Mouse (Mus musculus) forebrain, embryonic 14.5 days (tissue): ENCODE measurements around the gene Nkapd1. TPM values are rescaled to one million over a fixed set of nuclear protein-coding genes. Genes with fewer than 3 reads are reported as not detected.

ENCODE experiments used
- ATAC-seq: fragments of 200-750 bp; cut with Nextera tagmentation; 2 replicates; pipeline ENCODE4 v1.8.0; 2017; ENCODE audit warnings: mild to moderate bottlenecking, moderate library complexity
- DNase-seq: peaks from one replicate; pipeline ENCODE4 v3.0.0-alpha.2; 2015; ENCODE audit warnings: low spot score
- H3K27ac ChIP-seq: fragments of 300-500 bp; sonication (generic); 2 replicates; pipeline ENCODE4 v1.5.1; 2014; ENCODE audit warnings: low read depth, mild to moderate bottlenecking, control low read depth, low read length, moderate library complexity
- H3K27me3 ChIP-seq: fragments of 300-500 bp; sonication (generic); replicated peaks from 2 replicates; pipeline ENCODE4 v1.6.1; 2014; ENCODE audit warnings: low read length, control low read depth, mixed read lengths; ENCODE audit not compliant: control insufficient read depth, insufficient read depth
- H3K36me3 ChIP-seq: fragments of 300-500 bp; sonication (generic); 2 replicates; pipeline ENCODE4 v1.6.1; 2014; ENCODE audit warnings: low read length, control low read depth; ENCODE audit not compliant: control insufficient read depth, insufficient read depth
- H3K4me1 ChIP-seq: fragments of 300-500 bp; sonication (generic); 2 replicates; pipeline ENCODE4 v1.6.1; 2014; ENCODE audit warnings: antibody characterized with exemption, low read length, control low read depth; ENCODE audit not compliant: control insufficient read depth, insufficient read depth
- H3K4me2 ChIP-seq: fragments of 300-500 bp; sonication (generic); 2 replicates; pipeline ENCODE4 v1.6.1; 2014; ENCODE audit warnings: mild to moderate bottlenecking, control low read depth, low read length
- H3K4me3 ChIP-seq: fragments of 300-500 bp; sonication (generic); 2 replicates; pipeline ENCODE4 v1.5.1; 2014; ENCODE audit warnings: low read depth, low read length, control low read depth
- H3K9ac ChIP-seq: fragments of 300-500 bp; sonication (generic); 2 replicates; pipeline ENCODE4 v1.6.1; 2014; ENCODE audit warnings: mild to moderate bottlenecking, low read length, control low read depth, moderate library complexity
- H3K9me3 ChIP-seq: fragments of 300-500 bp; sonication (generic); replicated peaks from 2 replicates; pipeline ENCODE4 v1.6.1; 2016; ENCODE audit warnings: low read length, control low read depth, mixed read lengths; ENCODE audit not compliant: control insufficient read depth
- WGBS: fragments of 180-500 bp; shearing (Covaris S2); extraction: QIAGEN DNeasy Blood & Tissue Kit; methylation state at CpG from one replicate; pipeline ENCODE4 v1.1.7; 2014; 5-methylcytosine and 5-hydroxymethylcytosine counted together
- polyA plus RNA-seq: library from polyadenylated mRNA; unstranded; fragments of >200 nt; fragmentation: Nextera tagmentation; extraction: Ambion mirVana; gene quantifications from 2 replicates; pipeline ENCODE4 v1.2.1, GENCODE M21; 2014

The Nkapd1 gene
- polyA plus RNA-seq, 1 experiment from 2014 or later = 22.0 TPM

DNA sequence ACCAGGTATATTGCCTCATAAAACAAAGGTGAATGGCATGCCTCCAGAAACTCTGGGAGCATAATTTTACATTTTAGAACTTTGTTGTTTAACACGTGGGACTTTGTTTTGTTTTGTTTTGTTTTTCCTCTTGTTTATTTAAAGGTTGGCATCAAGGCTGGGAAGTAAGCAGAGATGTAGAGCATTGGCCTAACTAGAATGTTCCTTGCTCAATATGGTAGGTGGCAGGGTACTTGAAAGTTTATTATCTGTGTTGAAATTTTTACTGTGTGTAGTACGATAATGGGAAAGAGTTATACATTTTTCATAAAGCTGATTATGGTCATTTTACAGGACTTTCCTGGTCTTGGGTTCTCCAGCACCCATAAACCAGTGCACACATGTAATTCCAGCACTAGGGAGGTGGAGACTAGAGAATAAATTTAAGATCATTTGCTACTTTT, 55.3 kb downstream of the Nkapd1 start:
- Histone ChIP-seq H3K9me3 (no peaks in the 10 kb centered on the region), H3K4me1 (no peaks in the 10 kb centered on the region), H3K4me2 (no peak overlapping the region), H3K27ac (no peak overlapping the region), H3K27me3 (no peaks in the 10 kb centered on the region), H3K9ac (no peak overlapping the region), H3K36me3 (no peaks in the 10 kb centered on the region), H3K4me3 (no peak overlapping the region)
- DNase-seq (no peak), ATAC-seq (no peak)
- 88% methylated on average over 2 of the region's 2 CpGs for WGBS

DNA sequence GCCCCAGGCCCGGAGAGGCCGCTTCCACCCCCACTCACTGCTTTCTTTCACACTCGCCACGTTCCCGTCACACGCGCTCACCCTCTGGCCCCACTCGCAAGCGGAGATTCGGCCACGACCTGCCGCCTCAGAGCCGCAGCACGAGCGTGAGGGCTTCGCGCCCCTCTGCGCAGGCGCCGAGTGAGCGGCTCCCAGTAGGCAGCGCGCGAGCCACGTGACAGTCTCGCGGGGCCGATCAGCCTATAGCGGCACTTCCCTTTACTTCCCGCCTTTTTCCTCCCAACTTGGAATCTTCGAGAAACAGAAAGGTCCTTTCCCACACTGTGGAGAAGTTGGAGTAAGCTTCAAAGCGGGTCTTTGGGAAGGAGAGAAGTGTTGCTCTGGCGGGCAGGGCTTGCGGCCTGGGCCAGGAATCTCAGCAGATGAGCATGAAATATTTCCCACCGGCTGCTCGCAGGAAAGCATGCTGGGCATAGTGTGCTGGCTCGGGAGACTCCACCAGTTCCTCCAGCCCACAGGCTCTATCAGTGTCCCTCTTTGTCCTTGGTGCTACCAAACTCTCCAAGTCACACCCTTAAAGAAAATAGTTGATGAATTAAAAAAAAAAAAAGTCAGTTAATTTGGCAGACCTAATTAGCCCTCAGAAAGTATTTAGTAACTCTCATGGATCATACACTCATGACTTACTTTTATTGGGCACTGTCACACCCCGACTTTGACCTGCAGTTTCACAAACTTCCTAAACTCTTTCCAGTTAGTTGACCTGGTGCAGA, 55.9 kb downstream of the Nkapd1 start, which contains the start of gene Tex12:
TSS of gene Tex12 (minus strand) at position 181 of the 773 bp plus-strand sequence.
- H3K9me3 ChIP-seq = no peaks in the 10 kb centered on the region
- H3K9ac ChIP-seq = no peak within 1 kb of the TSS
- H3K27ac ChIP-seq = no peak within 1 kb of the TSS
- DNase-seq = no peak
- H3K27me3 ChIP-seq = no peaks in the 10 kb centered on the region
- 91% methylated on average over 38 of the region's 38 CpGs for WGBS
- H3K4me2 ChIP-seq = no peak within 1 kb of the TSS
- no peaks in the 10 kb centered on the region for H3K36me3 ChIP-seq
- no peak for ATAC-seq
- no peak within 1 kb of the TSS for H3K4me3 ChIP-seq
- H3K4me1 ChIP-seq = no peaks in the 10 kb centered on the region

Other genes with a start within 250 kb of the Nkapd1 start
- 0.27 and 0.30 TPM in 2 replicates for gene Plet1, start 122.9 kb downstream of the Nkapd1 start, polyA plus RNA-seq
- gene Pts, start 88.7 kb downstream of the Nkapd1 start, polyA plus RNA-seq = 87.3 and 94.5 TPM in 2 replicates
- gene Il18, start 62.6 kb downstream of the Nkapd1 start, polyA plus RNA-seq = 17.8 and 18.4 TPM in 2 replicates
- 0.60 and 0.63 TPM in 2 replicates for gene Bco2, start 62.3 kb downstream of the Nkapd1 start, polyA plus RNA-seq
- gene Tex12, start 56.1 kb downstream of the Nkapd1 start, polyA plus RNA-seq = 0.25 TPM in 1 of 2 replicates, not detected in the other
- 261 and 273 TPM in 2 replicates for gene Sdhd, start 13.7 kb downstream of the Nkapd1 start, polyA plus RNA-seq
- gene Timm8b, start 13.6 kb downstream of the Nkapd1 start, polyA plus RNA-seq = 388 and 475 TPM in 2 replicates
- 5.1 and 5.8 TPM in 2 replicates for gene Pih1d2, start 143 bp downstream of the Nkapd1 start, polyA plus RNA-seq
- 50.9 and 55.0 TPM in 2 replicates for gene Dlat, start 42.3 kb upstream of the Nkapd1 start, polyA plus RNA-seq
- 21.6 and 27.1 TPM in 2 replicates for gene Dixdc1, start 122.1 kb upstream of the Nkapd1 start, polyA plus RNA-seq
- gene 2310030G06Rik, start 129.1 kb upstream of the Nkapd1 start, polyA plus RNA-seq = 1.0 and 1.1 TPM in 2 replicates
- gene Cryab, start 133.9 kb upstream of the Nkapd1 start, polyA plus RNA-seq = 9.7 and 12.6 TPM in 2 replicates
- 0.70 TPM in 1 of 2 replicates, not detected in the other for gene Hspb2, start 134.9 kb upstream of the Nkapd1 start, polyA plus RNA-seq
- 10.0 and 10.1 TPM in 2 replicates for gene Fdxacb1, start 150.8 kb upstream of the Nkapd1 start, polyA plus RNA-seq
- gene Alg9, start 157.6 kb upstream of the Nkapd1 start, polyA plus RNA-seq = 49.2 and 54.9 TPM in 2 replicates
- gene 1110032A03Rik, start 158.1 kb upstream of the Nkapd1 start, polyA plus RNA-seq = 55.1 and 65.0 TPM in 2 replicates
- 78.9 and 94.5 TPM in 2 replicates for gene Ppp2r1b, start 227.8 kb upstream of the Nkapd1 start, polyA plus RNA-seq